Mouse (Mus musculus): Measurements from ENCODE around the gene Cxcr6.

The Cxcr6 gene

GRCm38 (mm10) chr9:123818601-123819000, 12.3 kb downstream of the Cxcr6 start:
- no peak for DNase-seq (ENCODE audit: inconsistent ontology term)

- DNase-seq (ENCODE audit: inconsistent ontology term): no peak
Observed at GRCm38 (mm10) chr9:123826631-123827030, 20.4 kb downstream of the Cxcr6 start.

GRCm38 (mm10) chr9:123828916-123829315, 22.6 kb downstream of the Cxcr6 start:
- DNase-seq (ENCODE audit: inconsistent ontology term): no peak

GRCm38 (mm10) chr9:123835851-123836250, 29.6 kb downstream of the Cxcr6 start:
- no peak for DNase-seq (ENCODE audit: inconsistent ontology term)

- no peak for DNase-seq (ENCODE audit: inconsistent ontology term)
Observed at GRCm38 (mm10) chr9:123840243-123840642, 34.0 kb downstream of the Cxcr6 start.

- no peak for DNase-seq (ENCODE audit: inconsistent ontology term)
Observed at GRCm38 (mm10) chr9:123844468-123844867, 38.2 kb downstream of the Cxcr6 start.

DNA sequence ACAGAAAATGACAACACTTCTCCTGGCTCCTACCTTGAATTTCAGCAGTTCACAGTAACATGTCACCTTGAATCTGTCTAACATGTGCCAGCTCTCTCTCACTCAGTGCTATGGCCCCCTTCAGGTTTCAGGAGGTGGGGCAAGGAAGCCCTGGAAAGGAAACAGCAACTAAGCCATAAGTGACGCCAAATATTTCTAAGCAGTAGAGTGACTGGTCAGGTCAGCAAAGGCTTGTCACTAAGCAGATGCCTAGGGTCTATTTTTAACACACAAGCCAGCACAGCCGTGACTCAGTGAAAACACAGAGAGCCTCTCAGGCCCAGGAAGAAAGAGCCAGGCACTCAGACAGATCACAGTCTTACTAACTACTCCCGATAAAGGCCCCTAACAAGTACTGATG, 38.8 kb downstream of the Cxcr6 start:
- peak; percentile 37 for DNase-seq (ENCODE audit: inconsistent ontology term)

DNA sequence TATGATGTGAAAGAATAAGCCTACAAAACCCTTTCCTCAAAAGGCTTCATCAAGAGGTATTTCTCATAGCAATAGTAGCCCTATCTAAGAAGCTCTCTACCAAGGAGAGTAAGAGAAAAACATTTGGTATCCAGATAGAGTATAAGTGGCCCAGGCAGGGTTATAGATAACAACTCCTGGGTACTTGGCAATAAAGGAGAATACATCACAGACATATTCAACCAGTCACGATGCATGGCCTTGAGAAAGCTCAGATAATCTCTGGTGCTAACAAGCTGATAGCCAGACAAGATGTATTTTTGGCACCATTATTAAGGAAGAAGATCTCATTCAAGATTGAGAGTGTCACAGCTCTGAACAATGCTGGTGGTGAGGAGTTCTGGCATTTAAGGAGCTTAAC, 40.2 kb downstream of the Cxcr6 start:
- no peak for DNase-seq (ENCODE audit: inconsistent ontology term)

GRCm38 (mm10) chr9:123849976-123850695, 43.9 kb downstream of the Cxcr6 start:
- no peak for DNase-seq (ENCODE audit: inconsistent ontology term)

GRCm38 (mm10) chr9:123850705-123851061, 44.4 kb downstream of the Cxcr6 start:
- peak; percentile 55 for DNase-seq (ENCODE audit: inconsistent ontology term)

DNA sequence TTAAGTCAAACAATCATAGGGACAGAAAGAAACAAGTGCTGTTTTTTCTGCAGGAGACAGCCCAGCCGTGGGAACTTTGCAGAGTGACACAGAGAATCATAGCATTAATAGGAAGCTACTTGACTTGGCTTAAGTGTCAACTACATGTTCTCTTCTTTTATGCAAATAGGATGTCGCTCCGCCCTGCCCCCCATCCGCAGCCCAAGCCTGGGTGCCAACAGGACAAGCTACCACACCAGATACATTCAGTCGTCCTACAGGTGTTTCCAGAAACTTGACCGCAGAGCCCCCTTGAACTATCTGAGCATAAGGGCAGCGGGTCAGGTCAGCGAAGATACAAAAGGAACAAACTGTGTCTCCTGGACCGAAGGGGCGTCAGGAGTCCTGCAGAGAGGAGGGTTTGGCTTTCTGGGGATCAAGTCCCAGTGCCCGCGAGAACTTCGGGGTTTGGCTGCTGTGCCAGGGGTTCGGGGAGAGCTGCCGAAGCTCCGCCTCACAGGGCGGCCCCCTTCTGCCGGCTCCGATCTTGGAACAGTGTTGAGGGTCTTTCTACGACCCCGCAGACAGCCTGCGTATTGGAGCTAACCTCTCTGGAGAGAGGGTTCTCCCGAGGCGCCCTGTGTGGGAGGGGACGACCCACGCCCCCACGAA, 44.9 kb downstream of the Cxcr6 start:
- peak; percentile 85 for DNase-seq (ENCODE audit: inconsistent ontology term)

GRCm38 (mm10) chr9:123851713-123852448, 45.6 kb downstream of the Cxcr6 start, which contains the start of gene Fyco1:
Gene Fyco1, minus strand, starts transcription at chr9:123851899.
- DNase-seq (ENCODE audit: inconsistent ontology term): peak; percentile 90

DNA sequence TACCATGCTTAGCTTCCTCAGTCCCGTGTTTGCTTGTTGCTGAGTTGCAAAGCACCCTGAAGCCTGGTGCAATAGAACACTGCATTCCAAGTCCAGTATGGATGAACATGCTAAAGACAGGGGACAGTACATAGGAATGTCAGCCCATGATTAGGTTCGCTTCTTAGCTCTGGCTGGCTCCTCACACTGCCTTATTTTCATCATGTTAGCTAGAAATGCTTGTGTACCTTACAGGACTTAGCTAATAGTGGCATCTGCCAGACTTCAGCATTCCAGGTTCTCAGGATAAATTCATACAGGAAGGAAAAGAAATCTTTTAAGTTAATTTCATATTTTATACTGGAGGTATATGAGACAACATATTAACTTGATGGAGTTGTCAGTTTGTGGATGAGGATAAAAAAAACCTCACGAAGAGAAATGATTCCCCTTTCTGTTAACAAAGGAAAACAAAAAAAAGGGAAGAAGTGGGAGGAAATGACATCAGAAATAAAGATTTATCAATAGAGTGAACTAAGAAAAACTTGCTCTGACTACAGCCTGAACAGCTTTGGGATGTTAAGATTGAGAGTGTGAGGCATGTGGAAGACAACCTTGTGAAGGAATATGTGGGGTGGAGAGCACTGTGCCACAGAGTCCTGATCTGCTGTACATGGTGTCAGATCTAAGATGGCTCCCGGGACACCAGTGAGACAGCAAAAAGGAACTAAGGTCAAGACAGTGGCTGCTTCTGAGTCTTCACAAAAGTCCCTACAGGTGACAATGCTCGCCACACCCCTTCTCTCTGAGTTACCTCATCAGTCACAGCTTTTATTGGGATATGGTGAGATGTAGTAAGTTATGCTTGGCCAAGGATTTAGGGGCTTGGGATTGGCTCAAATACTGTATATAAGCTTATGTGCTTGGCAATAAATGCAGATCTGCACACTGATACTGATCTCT, 46.4 kb downstream of the Cxcr6 start:
- DNase-seq (ENCODE audit: inconsistent ontology term): peak; percentile 16

GRCm38 (mm10) chr9:123856836-123857235, 50.6 kb downstream of the Cxcr6 start:
- DNase-seq (ENCODE audit: inconsistent ontology term): no peak
